Mouse (Mus musculus) kidney, postnatal 14 days (tissue): ENCODE results near the gene Gm45140.

Experiments
- DNase-seq: peaks from one replicate; pipeline ENCODE4 v3.0.0; 2022; ENCODE audit warnings: mixed read lengths

Gm45140 gene

DNA sequence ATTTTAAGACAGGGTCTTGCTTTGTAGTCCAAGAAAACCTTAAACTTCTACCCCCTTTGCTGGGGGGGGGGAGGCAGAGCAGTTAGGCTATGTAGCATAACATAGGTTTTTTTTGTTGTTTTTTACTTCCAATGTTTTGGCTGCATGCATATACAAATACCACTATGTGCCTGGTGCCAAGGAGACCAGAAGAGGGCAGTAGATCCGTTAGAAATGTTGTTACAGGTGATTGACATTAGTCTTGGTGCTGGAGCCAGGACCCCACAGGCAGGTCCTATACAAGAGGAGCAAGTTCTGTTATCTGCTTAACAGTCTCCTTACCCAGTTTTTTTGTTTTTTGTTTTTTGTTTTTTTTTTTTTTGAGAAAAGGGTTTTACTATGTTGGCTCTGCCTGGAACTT, 6.7 kb upstream of the Gm45140 start:
- DNase-seq = no peak

DNA sequence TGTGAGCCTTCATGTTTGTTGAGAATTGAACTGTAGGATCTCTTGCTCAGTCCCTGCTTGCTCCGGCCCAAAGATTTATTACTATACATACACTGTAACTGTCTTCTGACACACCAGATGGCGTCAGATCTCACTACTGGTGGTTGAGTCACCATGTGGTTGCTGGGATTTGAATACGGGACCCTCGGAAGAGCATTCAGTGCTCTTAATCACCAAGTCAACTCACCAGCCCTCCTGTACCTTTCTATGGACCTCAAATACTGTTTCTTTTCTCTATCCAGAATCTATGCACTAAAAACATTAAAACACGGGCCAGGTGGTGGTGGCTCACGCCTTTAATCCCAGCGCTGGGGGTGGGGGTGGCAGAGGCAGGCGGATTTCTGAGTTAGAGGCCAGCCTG, 6.0 kb upstream of the Gm45140 start:
- DNase-seq = no peak

DNA sequence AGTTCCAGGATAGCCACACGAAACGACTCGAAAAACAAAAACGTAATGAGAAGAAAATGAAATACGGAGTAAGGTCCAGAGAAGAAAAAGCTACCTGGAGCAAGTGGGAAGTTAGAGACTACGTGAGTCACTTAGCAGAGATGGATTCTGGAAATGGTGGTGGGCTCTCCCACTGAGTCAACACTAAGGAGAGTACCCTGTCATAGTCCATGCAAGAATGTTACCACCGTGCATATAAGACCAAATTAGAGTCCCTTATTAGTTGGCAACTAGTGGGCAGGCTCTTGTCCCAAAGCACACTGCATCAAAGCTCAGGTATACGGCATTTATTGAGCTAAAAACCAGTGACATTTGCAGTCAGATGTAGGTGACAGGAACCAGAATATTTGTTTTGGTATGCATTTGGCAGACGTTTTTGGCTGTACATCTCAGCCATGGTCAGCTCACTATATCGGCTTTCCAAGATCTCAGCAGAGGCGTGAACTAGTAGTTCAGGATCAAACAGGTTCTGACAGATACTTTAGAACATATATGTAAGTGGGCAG, 4.3 kb upstream of the Gm45140 start:
- DNase-seq = no peak

DNA sequence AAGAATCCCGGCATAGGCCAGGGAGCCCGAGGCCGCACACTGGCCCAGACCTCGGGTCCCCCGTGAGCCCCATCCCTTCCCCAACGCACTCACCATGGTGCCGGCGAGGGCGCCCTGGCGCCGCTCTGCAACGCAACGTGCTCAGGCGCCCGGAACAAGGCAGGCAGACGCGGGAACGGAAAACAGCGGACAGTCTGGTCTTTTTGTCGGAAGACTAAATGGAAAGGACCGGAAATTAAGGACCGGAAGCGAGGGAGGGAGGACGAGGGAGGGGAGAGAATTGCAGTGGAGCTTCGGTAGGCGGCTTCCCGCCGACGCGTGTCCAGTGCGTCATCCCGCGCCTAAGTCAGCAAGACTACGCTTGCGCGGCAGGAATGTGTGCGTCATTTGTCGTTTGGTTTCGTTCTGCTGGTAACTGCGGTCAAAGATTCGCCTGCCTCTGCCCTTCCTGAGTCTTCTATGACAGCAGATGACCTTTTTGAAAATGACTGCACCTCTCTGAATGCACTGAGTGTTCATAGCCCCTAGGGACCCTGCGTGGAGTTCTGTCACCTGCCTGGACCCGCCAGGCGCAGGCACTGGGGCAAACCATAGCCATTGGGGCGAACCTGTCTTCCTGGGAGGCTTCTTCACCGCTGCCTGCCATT, 3.1 kb upstream of the Gm45140 start, which contains the start of gene Isy1:
TSS of gene Isy1 (minus strand) at position 248 of the 647 bp plus-strand sequence.
- peak; percentile 97 for DNase-seq

GRCm38 (mm10) chr6:87820366-87820765, 15.2 kb downstream of the Gm45140 start:
- DNase-seq = no peak

GRCm38 (mm10) chr6:87814486-87814885, 21.1 kb downstream of the Gm45140 start:
- DNase-seq = no peak

- no peak for DNase-seq
Measured at GRCm38 (mm10) chr6:87812656-87813055, 22.9 kb downstream of the Gm45140 start.

DNA sequence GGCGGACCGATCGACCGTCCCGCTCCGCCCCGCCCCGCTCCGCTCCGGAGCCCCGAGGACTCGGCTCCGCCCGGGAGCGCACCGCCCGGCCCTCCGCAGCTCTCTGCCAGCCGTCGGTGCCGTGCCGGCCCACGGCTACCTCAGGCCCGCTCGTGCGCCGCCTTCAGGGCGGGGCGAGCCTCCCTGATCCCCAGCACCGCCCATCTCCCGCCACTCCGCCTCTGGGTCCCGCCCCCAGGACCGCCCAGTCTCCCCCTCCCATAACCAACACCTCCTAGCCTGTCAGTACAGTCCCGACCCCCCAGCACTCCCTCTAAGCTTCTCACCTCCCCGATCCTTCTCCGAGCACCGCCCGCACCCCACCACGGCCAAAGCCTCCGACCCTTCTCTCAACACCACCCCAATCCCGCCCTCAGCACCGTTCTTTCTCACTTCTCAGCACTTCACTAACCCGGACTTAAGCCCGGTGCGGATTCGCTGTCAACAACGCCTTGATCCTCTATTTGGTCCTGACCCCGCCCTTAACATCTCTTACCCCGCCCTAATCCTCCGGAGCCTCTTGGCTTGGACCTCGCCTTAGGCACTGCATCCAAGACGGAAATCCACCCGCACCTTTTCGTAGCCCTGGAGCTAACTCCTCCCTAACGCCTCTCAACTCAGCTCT, 23.8 kb downstream of the Gm45140 start, which contains the start of gene Rab43:
TSS of gene Rab43 (minus strand) at position 490 of the 664 bp plus-strand sequence.
- DNase-seq = peak; percentile 97

DNA sequence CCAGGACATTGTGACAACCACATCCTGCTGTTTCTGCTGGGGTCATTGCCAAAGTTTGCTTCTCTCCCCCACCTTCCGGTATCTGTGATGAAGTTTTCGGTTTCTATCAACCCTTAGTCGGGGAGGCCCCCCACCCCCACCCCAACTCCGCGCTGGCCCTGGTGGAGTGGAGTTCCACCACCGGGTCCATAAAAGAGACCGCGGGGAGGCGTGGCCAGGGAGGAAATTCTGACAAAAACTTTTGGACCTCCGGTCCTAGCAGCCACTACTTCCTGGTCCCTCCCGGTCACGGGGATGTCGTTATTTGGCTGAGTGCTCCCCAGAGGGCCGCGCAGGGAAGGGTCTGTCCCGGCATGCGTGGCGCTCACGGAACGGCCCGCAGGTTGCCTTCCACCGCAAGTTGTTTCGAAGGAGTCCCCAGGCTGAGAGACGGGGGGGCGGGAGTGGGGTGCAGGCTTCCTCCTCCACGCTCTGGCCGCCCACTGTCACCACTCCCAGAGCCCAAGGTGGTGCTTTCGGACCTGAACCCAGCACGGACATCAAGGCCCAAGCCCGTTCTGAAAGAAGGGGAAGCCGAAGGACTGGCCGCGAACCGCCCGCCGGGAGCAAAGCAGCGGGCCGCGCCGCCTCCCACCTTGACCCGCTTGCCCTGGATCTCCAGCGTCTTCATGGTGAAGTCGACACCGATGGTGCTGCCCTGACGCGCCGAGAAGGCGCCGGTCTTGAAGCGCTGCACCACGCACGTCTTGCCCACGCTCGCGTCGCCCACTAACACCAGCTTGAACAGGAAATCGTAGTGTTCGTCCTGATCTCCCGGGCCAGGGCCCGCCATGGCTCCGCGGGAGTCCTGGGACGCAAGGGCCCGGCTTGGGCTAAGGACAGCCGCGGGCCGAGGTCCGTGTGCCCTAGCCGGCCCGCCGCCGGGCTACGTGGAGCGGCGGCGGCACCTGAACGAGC, 24.6 kb downstream of the Gm45140 start:
- peak; percentile 86 for DNase-seq

- no peak for DNase-seq
Measured at GRCm38 (mm10) chr6:87810311-87810710, 25.3 kb downstream of the Gm45140 start.

DNA sequence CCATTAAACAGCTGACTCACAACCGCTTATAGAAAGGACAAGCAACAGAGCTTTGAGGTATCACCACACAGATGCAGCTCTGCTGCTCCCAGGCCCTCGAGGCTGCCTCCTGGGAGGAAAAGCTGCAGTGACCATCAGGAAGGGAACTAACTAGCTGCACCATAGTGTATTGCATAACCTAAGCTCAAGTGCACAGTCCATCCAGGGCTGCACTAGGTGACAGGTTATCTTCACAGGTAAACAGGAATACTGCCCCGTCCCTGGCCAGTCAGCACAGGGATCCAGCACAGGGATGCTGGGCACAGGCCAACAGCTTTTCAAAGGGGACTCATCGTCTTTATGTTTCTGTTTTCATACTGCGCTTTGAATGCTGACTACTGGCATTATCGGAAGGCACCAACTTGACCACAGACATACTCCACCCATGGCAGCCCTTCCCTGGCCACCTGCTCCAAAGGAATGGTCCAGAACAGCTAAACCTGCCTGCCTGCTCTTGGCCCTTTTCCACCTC, 25.9 kb downstream of the Gm45140 start:
- DNase-seq = no peak

GRCm38 (mm10) chr6:87809144-87809543, 26.5 kb downstream of the Gm45140 start:
- DNase-seq = no peak

- DNase-seq = no peak
Measured at GRCm38 (mm10) chr6:87808521-87808920, 27.1 kb downstream of the Gm45140 start.

DNA sequence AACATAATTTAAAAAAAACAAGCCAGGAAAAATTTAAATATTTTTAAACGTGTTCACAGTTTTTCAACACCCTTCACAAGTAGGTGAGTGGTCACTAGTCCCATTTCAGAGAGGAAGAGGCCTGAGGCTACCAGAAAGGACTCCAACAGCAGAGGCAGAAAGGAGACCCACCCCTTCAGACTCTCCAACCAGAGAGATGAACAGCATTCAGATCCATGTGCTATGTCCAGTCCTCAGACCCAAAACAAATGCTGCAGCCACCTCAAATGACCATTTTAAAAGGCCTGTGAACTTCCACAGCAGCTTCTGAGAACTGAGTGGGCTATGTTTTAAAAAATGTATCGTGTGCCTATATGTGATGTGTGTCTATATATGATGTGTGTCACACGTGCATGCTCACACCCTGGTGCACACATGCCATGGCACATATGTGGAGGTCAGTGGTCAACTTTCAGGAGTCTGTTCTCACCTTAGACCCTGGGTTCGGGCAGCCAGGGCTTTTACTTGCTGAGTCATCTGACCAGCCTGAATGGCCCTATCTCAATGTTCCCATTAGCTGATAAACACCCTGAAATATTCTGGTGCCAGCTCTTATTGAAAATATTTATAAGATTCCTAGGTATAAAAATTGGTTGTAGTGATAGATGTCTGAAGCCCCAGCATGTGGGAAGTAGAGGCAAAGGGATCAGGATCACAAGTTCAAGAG, 27.7 kb downstream of the Gm45140 start:
- no peak for DNase-seq

GRCm38 (mm10) chr6:87806857-87807256, 28.7 kb downstream of the Gm45140 start:
- DNase-seq = no peak

DNA sequence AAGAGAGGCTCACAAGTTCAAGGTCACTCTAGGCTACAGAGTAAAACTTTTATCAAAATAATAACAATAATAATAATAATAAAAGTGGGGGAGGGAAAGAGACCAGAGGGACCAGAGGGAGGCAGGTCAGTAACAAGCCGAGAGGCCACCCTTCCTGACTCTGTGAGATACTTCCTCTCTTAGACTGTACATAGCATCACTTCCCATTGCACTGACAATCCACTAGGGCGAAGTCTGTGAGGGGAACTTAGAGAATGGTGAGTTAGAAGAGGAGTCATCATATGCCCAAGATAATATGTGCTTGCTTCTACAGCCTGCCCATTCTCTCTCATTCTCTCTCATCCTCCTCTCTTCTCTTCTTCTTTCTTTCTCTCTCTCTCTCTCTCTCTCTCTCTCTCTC, 29.6 kb downstream of the Gm45140 start:
- DNase-seq = no peak

- DNase-seq = no peak
Measured at GRCm38 (mm10) chr6:87805448-87805847, 30.1 kb downstream of the Gm45140 start.

- no peak for DNase-seq
Measured at GRCm38 (mm10) chr6:87804886-87805285, 30.7 kb downstream of the Gm45140 start.

- no peak for DNase-seq
Measured at GRCm38 (mm10) chr6:87804036-87804435, 31.6 kb downstream of the Gm45140 start.

- DNase-seq = no peak
Measured at GRCm38 (mm10) chr6:87802462-87802861, 33.1 kb downstream of the Gm45140 start.

DNA sequence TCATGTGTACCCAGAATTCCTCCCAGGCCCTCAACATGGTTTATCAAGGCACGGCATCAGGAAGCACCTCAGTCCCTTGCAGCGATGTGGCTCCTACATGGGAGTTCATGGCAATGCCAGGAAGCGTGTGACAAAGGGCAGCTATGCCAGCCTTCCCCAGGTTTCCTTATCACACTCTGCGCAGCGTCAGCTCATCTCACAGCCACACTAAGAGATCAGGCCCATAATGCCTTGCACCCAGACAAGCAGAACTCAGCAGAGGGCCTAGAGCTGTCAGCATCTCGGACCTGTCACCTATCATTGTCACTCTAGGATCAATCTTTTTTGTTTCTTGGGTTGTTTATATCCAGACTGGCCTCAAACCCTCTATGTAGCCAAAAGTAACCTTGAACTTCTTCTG, 36.0 kb downstream of the Gm45140 start:
- DNase-seq = no peak

DNA sequence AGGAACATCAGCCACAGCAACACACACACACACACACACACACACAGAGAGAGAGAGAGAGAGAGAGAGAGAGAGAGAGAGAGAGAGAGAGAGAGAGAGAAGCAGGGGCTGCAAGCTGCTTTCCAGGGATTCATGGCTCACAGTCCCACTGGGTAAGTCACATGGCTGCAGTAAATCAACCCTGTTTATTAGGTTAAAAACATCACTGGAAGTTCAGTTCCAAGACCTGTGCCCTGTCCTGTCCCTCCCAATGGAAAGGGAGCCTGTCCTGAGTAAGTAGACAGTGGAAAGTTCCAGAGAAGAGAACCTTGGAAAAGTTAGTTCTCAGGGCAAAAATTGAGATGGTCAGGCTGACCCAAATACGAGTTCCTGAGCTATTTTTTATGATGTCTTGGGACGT, 38.3 kb downstream of the Gm45140 start:
- DNase-seq = peak; percentile 39
